Mouse (Mus musculus) erythroblast, adult 5-6 weeks (primary cell): ENCODE results near the gene Tst. TPM values are rescaled to one million over a fixed set of nuclear protein-coding genes. Genes with fewer than 3 reads are reported as not detected.

Source experiments
- ATAC-seq: replicated peaks from 2 replicates; pipeline ENCODE4 v1.8.0; 2016; ENCODE audit warnings: moderate number of reproducible peaks, mild to moderate bottlenecking, moderate TSS enrichment, inconsistent platforms; ENCODE audit not compliant: poor library complexity, low FRiP score, severe bottlenecking
- total RNA-seq, 2 experiments: library from RNA; stranded (forward) in 1 of 2; stranded (reverse) in 1 of 2; fragments of 150-400 nt in 1 of 2; fragments of 200-764, 138-1000 nt in 1 of 2; gene quantifications; 2 replicates each; pipeline versions ENCODE4 v1.2.3 to v1.2.4; 2015 to 2017; ENCODE audit warnings: low replicate concordance in 2 of 2

The Tst gene
- total RNA-seq, 2 experiments from 2014 or later, result 3.5 to 6.0 TPM

- ATAC-seq, result no peak
These were observed 3.8 kb downstream of the Tst start for GRCm38 (mm10) chr15:78401921-78402320.

- no peak for ATAC-seq
These were observed 4.4 kb downstream of the Tst start for GRCm38 (mm10) chr15:78401345-78401744.

GRCm38 (mm10) chr15:78395478-78395962 lies 10.2 kb downstream of the Tst start, which contains the start of gene Tex33:
Tex33 (minus strand) TSS chr15:78395912.
- no peak for ATAC-seq

- no peak for ATAC-seq
These were observed 14.9 kb downstream of the Tst start for GRCm38 (mm10) chr15:78390855-78391254.

GRCm38 (mm10) chr15:78385564-78385963 lies 20.1 kb downstream of the Tst start:
- ATAC-seq, result no peak

- no peak for ATAC-seq
These were observed 21.2 kb downstream of the Tst start for GRCm38 (mm10) chr15:78384220-78385116.

- ATAC-seq, result no peak
These were observed 22.1 kb downstream of the Tst start for GRCm38 (mm10) chr15:78383450-78384219.

GRCm38 (mm10) chr15:78382115-78382514 lies 23.6 kb downstream of the Tst start:
- no peak for ATAC-seq

GRCm38 (mm10) chr15:78380741-78381140 lies 25.0 kb downstream of the Tst start:
- no peak for ATAC-seq

GRCm38 (mm10) chr15:78380208-78380607 lies 25.5 kb downstream of the Tst start:
- no peak for ATAC-seq

- no peak for ATAC-seq
These were observed 27.2 kb downstream of the Tst start for GRCm38 (mm10) chr15:78378556-78378955.

- ATAC-seq, result no peak
These were observed 27.8 kb downstream of the Tst start for GRCm38 (mm10) chr15:78377859-78378258.

GRCm38 (mm10) chr15:78374204-78374603 lies 31.5 kb downstream of the Tst start:
- no peak for ATAC-seq

- ATAC-seq, result no peak
These were observed 32.9 kb downstream of the Tst start for GRCm38 (mm10) chr15:78372796-78373195.

GRCm38 (mm10) chr15:78369641-78370040 lies 36.1 kb downstream of the Tst start:
- ATAC-seq, result no peak

- peak; percentile 72 for ATAC-seq
These were observed 36.8 kb downstream of the Tst start for GRCm38 (mm10) chr15:78368926-78369346.

GRCm38 (mm10) chr15:78367811-78368210 lies 37.9 kb downstream of the Tst start:
- ATAC-seq, result no peak

- ATAC-seq, result no peak
These were observed 38.8 kb downstream of the Tst start for GRCm38 (mm10) chr15:78366875-78367274.

GRCm38 (mm10) chr15:78365916-78366315 lies 39.8 kb downstream of the Tst start:
- no peak for ATAC-seq

- ATAC-seq, result no peak
These were observed 50.2 kb downstream of the Tst start for GRCm38 (mm10) chr15:78355548-78355947.

GRCm38 (mm10) chr15:78354958-78355357 lies 50.7 kb downstream of the Tst start:
- no peak for ATAC-seq
